Mouse (Mus musculus) embryonic fibroblast, embryonic 13.5 days (primary cell): ENCODE results near the gene Ephb1.

ENCODE experiments used
- CTCF ChIP-seq: IDR thresholded peaks from 2 replicates; pipeline ENCODE4 v1.5.1; 2011; ENCODE audit warnings: mild to moderate bottlenecking, control low read depth, low read length, moderate library complexity, borderline replicate concordance; ENCODE audit not compliant: insufficient read depth
- POLR2A ChIP-seq: IDR thresholded peaks from 2 replicates; pipeline ENCODE4 v1.6.1; 2011; ENCODE audit warnings: low read depth, mild to moderate bottlenecking, control low read depth, low read length, moderate library complexity

DNA sequence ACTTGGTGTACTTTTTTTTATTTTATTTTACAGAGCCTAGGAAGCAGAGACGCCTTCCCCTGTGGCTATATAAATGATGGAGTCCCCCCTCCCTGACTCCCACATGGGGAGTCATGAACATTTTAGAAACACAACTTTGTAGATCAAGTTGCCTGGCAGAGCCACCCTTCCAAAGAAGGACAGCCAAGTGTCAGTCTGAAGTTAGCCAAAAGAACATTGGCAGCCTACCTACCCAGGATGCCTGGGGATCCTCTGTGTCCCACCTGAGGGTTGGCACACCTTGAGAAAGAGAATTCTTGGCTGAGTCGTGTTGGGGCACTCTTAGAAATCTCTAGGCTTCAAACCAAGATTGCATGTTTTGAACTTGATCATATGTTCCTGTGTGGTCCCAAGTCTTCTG is 360.4 kb downstream of the Ephb1 start:
- TF ChIP-seq POLR2A (no peak), CTCF (no peak)
